Mouse (Mus musculus) liver, adult 2 months (tissue): ENCODE measurements around the gene Cnot8.

Source experiments
- CTCF ChIP-seq: fragments of 200-500 bp; IDR thresholded peaks from 2 replicates; pipeline ENCODE4 v1.5.1; 2011; ENCODE audit warnings: low read depth, low read length, control low read depth
- POLR2A ChIP-seq: fragments of 200-500 bp; IDR thresholded peaks from 2 replicates; pipeline ENCODE4 v1.6.1; 2011; ENCODE audit warnings: low read length, control low read depth; ENCODE audit not compliant: insufficient read depth; ENCODE audit errors: extremely low read depth

GRCm38 (mm10) chr11:58138821-58139220, 34.9 kb downstream of the Cnot8 start:
- TF ChIP-seq CTCF (no peak), POLR2A (no peak)
